Mouse (Mus musculus): ENCODE data around the gene Olfr1184. TPM values are rescaled to one million over a fixed set of nuclear protein-coding genes. Genes with fewer than 3 reads are reported as not detected.

The Olfr1184 gene
- not detected in 2 replicates for polyA plus RNA-seq (2012; rRNA removed)

DNA sequence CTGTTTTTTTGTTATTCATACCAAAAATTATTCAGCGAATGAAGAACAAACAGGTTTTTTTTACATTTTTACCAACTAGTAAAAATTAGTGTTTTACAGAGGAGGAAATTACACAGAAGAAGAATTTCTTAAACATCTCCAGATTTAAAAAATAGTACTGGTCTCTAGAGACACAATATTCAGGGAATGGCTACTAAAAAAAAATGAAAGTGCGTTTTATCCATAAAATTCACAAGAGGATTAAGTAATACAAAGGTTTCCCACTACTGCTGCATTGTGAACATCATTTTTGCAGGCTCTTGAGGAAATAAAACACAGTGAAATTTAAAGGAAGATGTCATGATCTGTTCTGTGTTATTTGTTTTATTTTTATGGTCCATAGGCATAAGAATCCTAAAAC is at the start of gene Olfr1184:
Gene Olfr1184 (plus strand): TSS at position 301 of the 400 bp plus-strand sequence.

DNA sequence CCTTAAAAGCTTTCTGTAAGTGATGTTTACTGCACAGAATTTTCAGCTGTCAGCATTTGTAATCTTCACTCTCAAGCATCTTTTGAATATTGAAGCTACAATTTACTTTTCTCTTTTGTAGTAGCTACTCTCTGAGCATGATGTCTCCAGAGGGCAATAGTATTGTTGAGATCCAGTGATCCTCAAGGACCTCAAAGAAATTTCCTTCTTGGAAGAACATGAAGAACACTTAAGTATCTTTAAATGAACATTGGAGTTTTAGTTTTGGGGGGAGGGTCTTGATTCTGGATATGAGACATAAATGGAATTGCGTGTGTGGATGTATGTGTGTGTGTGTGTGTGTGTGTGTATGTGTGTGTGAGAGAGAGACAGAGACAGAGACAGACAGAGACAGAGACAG is 34.4 kb upstream of the Olfr1184 start, which contains the start of gene Gm13757:
Gene Gm13757 (minus strand): TSS at position 101 of the 400 bp plus-strand sequence.

DNA sequence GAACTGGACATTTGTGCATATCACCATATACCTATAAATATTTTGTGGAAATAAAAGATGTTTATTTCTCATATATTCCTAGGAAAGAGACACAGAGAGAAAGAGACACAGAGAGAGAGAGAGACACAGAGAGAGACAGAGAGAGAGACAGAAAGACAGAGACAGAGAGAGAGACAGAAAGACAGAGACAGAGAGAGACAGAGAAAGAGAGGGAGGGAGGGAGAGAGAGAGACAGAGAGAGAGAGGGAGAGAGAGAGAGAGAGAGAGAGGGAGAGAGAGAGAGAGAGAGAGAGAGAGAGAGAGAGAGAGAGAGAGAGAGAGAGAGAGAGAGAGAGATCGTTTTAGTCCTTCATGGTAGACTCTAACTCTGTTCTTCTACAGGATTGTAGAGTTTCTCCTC is 28.8 kb upstream of the Olfr1184 start, which contains the start of gene Olfr1183:
Gene Olfr1183 (plus strand): TSS at position 301 of the 400 bp plus-strand sequence.

DNA sequence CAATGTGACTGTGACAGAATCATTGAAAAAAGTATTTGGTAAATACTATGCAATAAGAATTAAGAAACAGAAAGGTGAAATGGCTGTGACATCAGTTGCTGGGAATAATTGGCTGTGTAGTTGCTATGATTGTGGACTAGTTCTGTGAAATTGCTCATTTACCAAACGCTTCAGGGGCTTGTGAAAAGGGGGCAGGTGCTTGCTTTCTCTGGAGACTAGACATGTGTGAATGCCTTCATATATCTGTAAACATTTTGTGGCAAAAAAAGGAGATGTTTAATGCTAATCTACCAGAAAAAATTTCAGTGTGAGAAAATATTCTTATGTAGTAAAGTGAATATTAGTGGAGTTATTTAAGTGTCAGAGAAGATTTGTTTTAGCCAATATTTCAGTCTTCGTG is 9.6 kb downstream of the Olfr1184 start, which contains the start of gene Olfr1185-ps1:
Gene Olfr1185-ps1 (plus strand): TSS at position 301 of the 400 bp plus-strand sequence.

DNA sequence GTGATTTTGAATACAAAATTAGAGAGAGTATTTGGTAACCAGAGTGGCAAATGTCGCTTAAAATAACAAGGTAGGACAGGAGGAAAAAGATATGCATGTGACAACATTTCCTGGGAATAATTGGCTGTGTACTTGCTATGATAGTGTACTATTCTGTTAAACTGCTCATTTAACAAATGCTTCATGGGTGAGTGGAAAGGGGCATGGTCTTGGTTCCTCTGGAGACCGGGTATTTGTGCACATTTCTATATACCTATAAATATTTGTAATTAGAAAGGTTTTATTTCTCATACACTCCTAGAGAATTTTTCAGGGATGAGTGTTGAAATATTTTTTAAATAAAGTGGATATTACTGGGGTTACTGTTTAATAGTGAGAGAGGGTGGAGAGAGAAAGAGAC is 34.9 kb downstream of the Olfr1184 start, which contains the start of gene Olfr1186:
Gene Olfr1186 (plus strand): TSS at position 301 of the 400 bp plus-strand sequence.

Other genes starting within 250 kb of the Olfr1184 start
- gene Olfr1173, start 203.7 kb upstream of the Olfr1184 start, polyA plus RNA-seq (2012; rRNA removed) = not detected in 2 replicates
- not detected in 2 replicates for gene Olfr1174-ps, start 168.5 kb upstream of the Olfr1184 start, polyA plus RNA-seq (2012; rRNA removed)
- gene Olfr1175-ps, start 156.4 kb upstream of the Olfr1184 start, polyA plus RNA-seq (2012; rRNA removed) = not detected in 2 replicates
- not detected in 2 replicates for gene Olfr1176, start 146.9 kb upstream of the Olfr1184 start, polyA plus RNA-seq (2012; rRNA removed)
- not detected in 2 replicates for gene Olfr1177-ps, start 137.1 kb upstream of the Olfr1184 start, polyA plus RNA-seq (2012; rRNA removed)
- gene Olfr1178, start 96.5 kb upstream of the Olfr1184 start, polyA plus RNA-seq (2012; rRNA removed) = not detected in 2 replicates
- not detected in 2 replicates for gene Olfr1179, start 77.1 kb upstream of the Olfr1184 start, polyA plus RNA-seq (2012; rRNA removed)
- gene Olfr1180, start 64.4 kb upstream of the Olfr1184 start, polyA plus RNA-seq (2012; rRNA removed) = not detected in 2 replicates
- gene Olfr1181, start 57.4 kb upstream of the Olfr1184 start, polyA plus RNA-seq (2012; rRNA removed) = not detected in 2 replicates
- gene Gm13757, start 34.5 kb upstream of the Olfr1184 start, polyA plus RNA-seq (2012; rRNA removed) = not detected in 2 replicates
- not detected in 2 replicates for gene Olfr1183, start 28.7 kb upstream of the Olfr1184 start, polyA plus RNA-seq (2012; rRNA removed)
- gene Olfr1185-ps1, start 9.7 kb downstream of the Olfr1184 start, polyA plus RNA-seq (2012; rRNA removed) = not detected in 2 replicates
- not detected in 2 replicates for gene Olfr1186, start 35.0 kb downstream of the Olfr1184 start, polyA plus RNA-seq (2012; rRNA removed)
- not detected in 2 replicates for gene Olfr1188, start 73.3 kb downstream of the Olfr1184 start, polyA plus RNA-seq (2012; rRNA removed)
- gene Olfr1189, start 102.9 kb downstream of the Olfr1184 start, polyA plus RNA-seq (2012; rRNA removed) = not detected in 2 replicates
- not detected in 2 replicates for gene Olfr1191-ps1, start 156.9 kb downstream of the Olfr1184 start, polyA plus RNA-seq (2012; rRNA removed)
- not detected in 2 replicates for gene Olfr1192-ps1, start 164.9 kb downstream of the Olfr1184 start, polyA plus RNA-seq (2012; rRNA removed)
- gene Olfr1193, start 192.0 kb downstream of the Olfr1184 start, polyA plus RNA-seq (2012; rRNA removed) = not detected in 2 replicates
- gene Olfr1195, start 205.6 kb downstream of the Olfr1184 start, polyA plus RNA-seq (2012; rRNA removed) = not detected in 2 replicates
- not detected in 2 replicates for gene Olfr1196, start 221.0 kb downstream of the Olfr1184 start, polyA plus RNA-seq (2012; rRNA removed)
- gene Olfr1197, start 248.8 kb downstream of the Olfr1184 start, polyA plus RNA-seq (2012; rRNA removed) = not detected in 2 replicates

All from ovary, adult 2 months (tissue).